Mouse (Mus musculus) heart, embryonic 12.5 days (tissue): ENCODE measurements around the gene Kcnj1. TPM values are rescaled to one million over a fixed set of nuclear protein-coding genes. Genes with fewer than 3 reads are reported as not detected.

Experiments used
- ATAC-seq: fragments of 200-750 bp; cut with Nextera tagmentation; 2 replicates; pipeline ENCODE4 v1.8.0; 2017; ENCODE audit warnings: moderate TSS enrichment, moderate library complexity; ENCODE audit not compliant: insufficient number of reproducible peaks, low FRiP score
- H3K27ac ChIP-seq: fragments of 300-500 bp; sonication (generic); 2 replicates; pipeline ENCODE4 v1.5.1; 2016; ENCODE audit warnings: mild to moderate bottlenecking, moderate library complexity; ENCODE audit not compliant: poor library complexity, severe bottlenecking
- H3K27me3 ChIP-seq: fragments of 300-500 bp; sonication (generic); replicated peaks from 2 replicates; pipeline ENCODE4 v1.6.1; 2016; ENCODE audit warnings: mild to moderate bottlenecking, moderate library complexity
- H3K36me3 ChIP-seq: fragments of 300-500 bp; sonication (generic); 2 replicates; pipeline ENCODE4 v1.6.1; 2016; ENCODE audit warnings: mild to moderate bottlenecking, moderate library complexity
- H3K4me1 ChIP-seq: fragments of 300-500 bp; sonication (generic); replicated peaks from 2 replicates; pipeline ENCODE4 v1.6.1; 2016; ENCODE audit warnings: mild to moderate bottlenecking
- H3K4me2 ChIP-seq: fragments of 300-500 bp; sonication (generic); 2 replicates; pipeline ENCODE4 v1.6.1; 2016; ENCODE audit warnings: mild to moderate bottlenecking, moderate library complexity
- H3K4me3 ChIP-seq: fragments of 300-500 bp; sonication (generic); 2 replicates; pipeline ENCODE4 v1.5.1; 2016; ENCODE audit warnings: mild to moderate bottlenecking
- H3K9ac ChIP-seq: fragments of 300-500 bp; sonication (generic); 2 replicates; pipeline ENCODE4 v1.6.1; 2016; ENCODE audit warnings: mild to moderate bottlenecking, moderate library complexity
- H3K9me3 ChIP-seq: fragments of 300-500 bp; sonication (generic); replicated peaks from 2 replicates; pipeline ENCODE4 v1.6.1; 2016; ENCODE audit warnings: mild to moderate bottlenecking, moderate library complexity
- WGBS: fragments of 180-500 bp; shearing (Covaris S2); methylation state at CpG from one replicate; pipeline ENCODE4 v1.1.7; 2016; 5-methylcytosine and 5-hydroxymethylcytosine counted together
- polyA plus RNA-seq: library from polyadenylated mRNA; unstranded; fragments of >200 nt; fragmentation: Nextera tagmentation; extraction: Ambion mirVana; gene quantifications from 2 replicates; pipeline ENCODE4 v1.2.1, GENCODE M21; 2016

The Kcnj1 gene
- polyA plus RNA-seq, 1 experiment from 2014 or later: not detected

DNA sequence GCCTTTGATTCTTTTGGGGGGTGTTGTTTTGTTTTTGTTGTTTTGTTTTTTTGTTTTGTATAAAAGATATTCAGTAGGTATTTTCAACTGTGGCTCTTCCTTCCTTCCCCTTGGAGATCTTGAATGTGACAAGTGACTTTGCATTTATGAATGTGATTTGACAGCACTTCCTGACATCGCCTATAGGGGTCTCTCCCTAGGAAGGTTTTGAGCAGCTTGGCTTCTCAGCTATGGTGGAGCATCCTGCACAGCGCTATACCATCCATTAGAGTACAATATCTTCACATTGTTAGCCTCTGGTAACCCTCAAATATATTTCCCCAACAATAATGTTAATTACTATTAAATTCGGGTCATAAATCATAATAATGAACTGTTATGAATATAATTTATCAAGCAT, 73.5 kb downstream of the Kcnj1 start:
- WGBS: 54% methylated on average over 3 of the region's 3 CpGs
- Histone ChIP-seq H3K9ac (no peak overlapping the region), H3K4me2 (no peak overlapping the region), H3K36me3 (peaks cover 11% of the 10 kb centered on the region; the same call in 1 of the 2 replicates), H3K9me3 (no peaks in the 10 kb centered on the region), H3K4me1 (peaks cover 17% of the 10 kb centered on the region), H3K27ac (no peak overlapping the region), H3K4me3 (no peak overlapping the region), H3K27me3 (no peaks in the 10 kb centered on the region)
- no peak for ATAC-seq

DNA sequence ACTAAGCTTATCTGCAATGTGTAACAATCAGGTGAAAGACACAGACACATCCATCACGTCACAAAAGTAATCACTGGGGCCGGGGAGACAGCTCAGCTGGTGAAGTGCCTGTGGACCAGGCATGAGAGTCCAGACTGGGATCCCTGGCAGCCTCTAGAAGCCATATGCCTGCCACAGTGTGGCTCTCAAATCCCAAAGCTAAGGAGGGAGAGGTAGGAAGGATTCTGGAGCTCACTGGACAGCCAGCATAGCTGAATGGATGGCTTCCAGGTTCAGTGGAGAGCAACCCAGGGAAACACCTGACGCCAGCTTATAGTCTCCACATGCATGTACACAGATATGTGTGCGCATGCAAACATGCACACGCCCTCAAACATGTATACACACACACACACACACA, 76.5 kb downstream of the Kcnj1 start:
- Histone ChIP-seq H3K9me3 (no peaks in the 10 kb centered on the region), H3K27me3 (no peaks in the 10 kb centered on the region), H3K4me2 (no peak overlapping the region), H3K4me3 (no peak overlapping the region), H3K9ac (no peak overlapping the region), H3K4me1 (peaks cover 13% of the 10 kb centered on the region), H3K27ac (no peak overlapping the region), H3K36me3 (peaks cover 11% of the 10 kb centered on the region; the same call in 1 of the 2 replicates)
- WGBS: 66% methylated on average over 5 of the region's 5 CpGs
- ATAC-seq: no peak

Other genes starting within 250 kb of the Kcnj1 start
- 24.8 and 29.4 TPM in 2 replicates for gene Kcnj5, start 28.1 kb upstream of the Kcnj1 start, polyA plus RNA-seq
- 20.1 and 20.2 TPM in 2 replicates for gene Fli1, start 170.4 kb downstream of the Kcnj1 start, polyA plus RNA-seq